Mouse (Mus musculus) liver, postnatal 0 days (tissue): ENCODE measurements around the gene Upk2.

Experiments
- CTCF ChIP-seq: sonication (generic); IDR thresholded peaks from 2 replicates; pipeline ENCODE4 v1.5.1; 2016; ENCODE audit warnings: antibody characterized with exemption, low read depth
- EP300 ChIP-seq: IDR thresholded peaks from 2 replicates; pipeline ENCODE4 v1.6.1; 2016; ENCODE audit warnings: antibody characterized with exemption, low read depth, mild to moderate bottlenecking

DNA sequence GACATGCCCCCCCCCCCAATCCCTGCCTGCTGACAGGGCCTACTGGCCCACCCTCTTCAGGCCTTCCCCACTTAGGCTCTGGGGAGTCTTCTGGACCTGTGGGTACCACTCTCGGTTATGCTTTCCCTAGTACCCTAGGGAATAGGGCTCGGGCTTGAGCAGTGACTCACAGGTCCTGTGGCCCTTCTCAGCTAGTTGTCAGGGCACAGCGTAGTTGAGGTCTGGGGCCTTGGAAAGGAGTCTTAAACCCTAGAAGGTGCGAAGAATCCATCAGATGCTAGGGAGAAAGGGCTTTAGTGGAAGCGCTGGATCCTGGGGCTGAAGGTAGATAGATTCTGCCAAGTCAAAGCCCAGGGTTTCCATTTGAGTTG, 45.4 kb upstream of the Upk2 start:
- TF ChIP-seq CTCF = no peak
- no peak for TF ChIP-seq EP300
